Mouse (Mus musculus) cerebellum, postnatal 36 days (tissue): ENCODE results near the gene Olfr1006.
"Not testable (repeated sequence)": the region's sequence is repeated elsewhere in the genome, so short reads cannot be mapped to it uniquely, and the experiment has no call there.

Experiments
- DNase-seq, 2 experiments: peaks; one replicate each; pipeline ENCODE4 v3.0.0; 2021 to 2022; ENCODE audit warnings: mixed read lengths in 2 of 2

Olfr1006 gene

GRCm38 (mm10) chr2:85678667-85679066 is at the start of gene Olfr1006:
TSS of gene Olfr1006 (minus strand) at chr2:85678767.
- DNase-seq: no peak

GRCm38 (mm10) chr2:85725793-85726192 is 47.2 kb upstream of the Olfr1006 start:
- DNase-seq: peak in 1 of 2 experiments; percentile 7

GRCm38 (mm10) chr2:85715119-85715518 is 36.6 kb upstream of the Olfr1006 start, which contains the start of gene Olfr1009:
TSS of gene Olfr1009 (plus strand) at chr2:85715419.
- no peak for DNase-seq

- DNase-seq: no peak
Observed at GRCm38 (mm10) chr2:85711159-85711558, 32.6 kb upstream of the Olfr1006 start.

- not testable (repeated sequence) for DNase-seq
Observed at GRCm38 (mm10) chr2:85710680-85711079, 32.1 kb upstream of the Olfr1006 start.

GRCm38 (mm10) chr2:85689131-85689530 is 10.6 kb upstream of the Olfr1006 start, which contains the start of gene Olfr1008:
TSS of gene Olfr1008 (plus strand) at chr2:85689431.
- no peak for DNase-seq

GRCm38 (mm10) chr2:85664355-85664754 is 14.2 kb downstream of the Olfr1006 start, which contains the start of gene Olfr154:
TSS of gene Olfr154 (minus strand) at chr2:85664455.
- DNase-seq: not testable (repeated sequence)

GRCm38 (mm10) chr2:85650604-85651003 is 28.0 kb downstream of the Olfr1006 start, which contains the start of gene Olfr1002:
TSS of gene Olfr1002 (minus strand) at chr2:85650704.
- no peak for DNase-seq
